Mouse (Mus musculus): ENCODE results near the gene Cd276. TPM values are rescaled to one million over a fixed set of nuclear protein-coding genes. Genes with fewer than 3 reads are reported as not detected.

Cd276 gene
- polyA plus RNA-seq, 1 experiment: 51.1 TPM

DNA sequence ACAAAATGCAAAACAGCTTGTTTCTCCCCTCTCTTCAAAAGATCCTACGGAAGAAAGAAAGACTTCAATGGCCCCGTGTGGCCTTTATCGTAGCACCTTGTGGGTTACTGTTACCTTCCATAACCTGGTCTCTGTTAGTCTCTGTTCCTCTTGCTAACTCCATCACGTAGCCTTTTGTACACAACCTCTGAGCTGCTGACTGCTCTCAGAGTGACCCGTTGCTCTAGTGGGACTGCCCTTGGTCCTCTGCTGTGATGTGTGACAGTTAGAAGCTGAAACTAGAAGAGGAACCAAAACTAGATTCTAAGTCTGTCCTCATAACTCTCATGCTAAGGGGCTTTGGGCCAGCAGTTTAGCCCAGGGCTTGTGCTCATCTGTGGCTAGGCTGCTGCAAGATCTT, 44.8 kb downstream of the Cd276 start:
- H3K4me3 ChIP-seq (ENCODE audit: low read depth, low read length): no peak overlapping the region
- H3K27me3 ChIP-seq (ENCODE audit: control insufficient read depth, insufficient read depth, low read length, poor library complexity, severe bottlenecking): no peaks in the 10 kb centered on the region
- H3K27ac ChIP-seq (ENCODE audit: insufficient read depth, low read length): no peak overlapping the region
- no peak overlapping the region for H3K9ac ChIP-seq (ENCODE audit: low read depth, poor library complexity, severe bottlenecking)
- H3K4me1 ChIP-seq (ENCODE audit: control insufficient read depth, insufficient read depth, low read length): no peaks in the 10 kb centered on the region
- H3K36me3 ChIP-seq (ENCODE audit: control insufficient read depth, insufficient read depth, low read length, poor library complexity, severe bottlenecking): no peaks in the 10 kb centered on the region
- H3K9me3 ChIP-seq (replicated peaks; ENCODE audit: control insufficient read depth, insufficient read depth, low read length, poor library complexity, severe bottlenecking): no peaks in the 10 kb centered on the region
- TF ChIP-seq CTCF (IDR thresholded peaks at IDR 0.05; ENCODE audit: low read depth, low read length) (no peak), EP300 (IDR thresholded peaks at IDR 0.05; ENCODE audit: insufficient read depth, low read depth, low read length) (no peak), POLR2A (IDR thresholded peaks at IDR 0.05; ENCODE audit: insufficient read depth, low read length) (no peak)

- H3K9ac ChIP-seq (ENCODE audit: low read depth, poor library complexity, severe bottlenecking): no peak overlapping the region
- H3K4me3 ChIP-seq (ENCODE audit: low read depth, low read length): no peak overlapping the region
- H3K4me1 ChIP-seq (ENCODE audit: control insufficient read depth, insufficient read depth, low read length): no peaks in the 10 kb centered on the region
- TF ChIP-seq POLR2A (IDR thresholded peaks at IDR 0.05; ENCODE audit: insufficient read depth, low read length) (no peak), EP300 (IDR thresholded peaks at IDR 0.05; ENCODE audit: insufficient read depth, low read depth, low read length) (no peak), CTCF (IDR thresholded peaks at IDR 0.05; ENCODE audit: low read depth, low read length) (no peak)
- H3K27me3 ChIP-seq (ENCODE audit: control insufficient read depth, insufficient read depth, low read length, poor library complexity, severe bottlenecking): no peaks in the 10 kb centered on the region
- H3K9me3 ChIP-seq (replicated peaks; ENCODE audit: control insufficient read depth, insufficient read depth, low read length, poor library complexity, severe bottlenecking): no peaks in the 10 kb centered on the region
- H3K36me3 ChIP-seq (ENCODE audit: control insufficient read depth, insufficient read depth, low read length, poor library complexity, severe bottlenecking): no peaks in the 10 kb centered on the region
- H3K27ac ChIP-seq (ENCODE audit: insufficient read depth, low read length): no peak overlapping the region
Measured at GRCm38 (mm10) chr9:58507216-58508005, 47.8 kb downstream of the Cd276 start.

- no peak overlapping the region for H3K9ac ChIP-seq (ENCODE audit: low read depth, poor library complexity, severe bottlenecking)
- H3K4me3 ChIP-seq (ENCODE audit: low read depth, low read length): no peak overlapping the region
- H3K36me3 ChIP-seq (ENCODE audit: control insufficient read depth, insufficient read depth, low read length, poor library complexity, severe bottlenecking): no peaks in the 10 kb centered on the region
- H3K27ac ChIP-seq (ENCODE audit: insufficient read depth, low read length): no peak overlapping the region
- H3K4me1 ChIP-seq (ENCODE audit: control insufficient read depth, insufficient read depth, low read length): no peaks in the 10 kb centered on the region
- no peaks in the 10 kb centered on the region for H3K9me3 ChIP-seq (replicated peaks; ENCODE audit: control insufficient read depth, insufficient read depth, low read length, poor library complexity, severe bottlenecking)
- no peak for TF ChIP-seq EP300 (IDR thresholded peaks at IDR 0.05; ENCODE audit: insufficient read depth, low read depth, low read length)
- no peak for TF ChIP-seq POLR2A (IDR thresholded peaks at IDR 0.05; ENCODE audit: insufficient read depth, low read length)
- TF ChIP-seq CTCF (IDR thresholded peaks at IDR 0.05; ENCODE audit: low read depth, low read length): no peak
- no peaks in the 10 kb centered on the region for H3K27me3 ChIP-seq (ENCODE audit: control insufficient read depth, insufficient read depth, low read length, poor library complexity, severe bottlenecking)
Measured at GRCm38 (mm10) chr9:58500946-58501345, 54.3 kb downstream of the Cd276 start.

DNA sequence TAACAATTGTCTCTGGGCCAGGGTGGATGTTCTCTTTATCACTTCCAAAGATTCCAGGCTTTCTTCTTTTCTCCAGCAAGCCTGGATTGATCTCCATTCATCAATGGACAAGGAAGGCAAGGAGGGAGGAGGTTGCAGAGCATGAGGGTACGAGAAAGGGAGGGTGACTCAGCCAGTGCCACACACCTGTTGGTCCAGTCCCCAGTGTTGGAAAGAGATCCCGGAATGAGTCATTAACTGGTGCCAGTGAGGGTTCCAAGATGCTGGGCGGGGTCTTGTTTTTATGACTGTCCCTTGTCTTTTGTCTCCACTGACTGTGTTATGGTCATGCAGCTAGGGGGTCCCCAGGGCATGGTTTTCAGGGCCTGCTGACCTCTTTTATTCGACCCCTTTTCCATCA, 57.3 kb downstream of the Cd276 start:
- no peaks in the 10 kb centered on the region for H3K9me3 ChIP-seq (replicated peaks; ENCODE audit: control insufficient read depth, insufficient read depth, low read length, poor library complexity, severe bottlenecking)
- no peak overlapping the region for H3K27ac ChIP-seq (ENCODE audit: insufficient read depth, low read length)
- no peak for TF ChIP-seq CTCF (IDR thresholded peaks at IDR 0.05; ENCODE audit: low read depth, low read length)
- TF ChIP-seq POLR2A (IDR thresholded peaks at IDR 0.05; ENCODE audit: insufficient read depth, low read length): no peak
- no peak for TF ChIP-seq EP300 (IDR thresholded peaks at IDR 0.05; ENCODE audit: insufficient read depth, low read depth, low read length)
- no peak overlapping the region for H3K4me3 ChIP-seq (ENCODE audit: low read depth, low read length)
- no peaks in the 10 kb centered on the region for H3K36me3 ChIP-seq (ENCODE audit: control insufficient read depth, insufficient read depth, low read length, poor library complexity, severe bottlenecking)
- H3K27me3 ChIP-seq (ENCODE audit: control insufficient read depth, insufficient read depth, low read length, poor library complexity, severe bottlenecking): no peaks in the 10 kb centered on the region
- no peaks in the 10 kb centered on the region for H3K4me1 ChIP-seq (ENCODE audit: control insufficient read depth, insufficient read depth, low read length)
- H3K9ac ChIP-seq (ENCODE audit: low read depth, poor library complexity, severe bottlenecking): no peak overlapping the region

GRCm38 (mm10) chr9:58496470-58497182, 58.6 kb downstream of the Cd276 start:
- Histone ChIP-seq H3K36me3 (ENCODE audit: control insufficient read depth, insufficient read depth, low read length, poor library complexity, severe bottlenecking) (no peaks in the 10 kb centered on the region), H3K9me3 (replicated peaks; ENCODE audit: control insufficient read depth, insufficient read depth, low read length, poor library complexity, severe bottlenecking) (no peaks in the 10 kb centered on the region), H3K4me3 (ENCODE audit: low read depth, low read length) (no peak overlapping the region), H3K9ac (ENCODE audit: low read depth, poor library complexity, severe bottlenecking) (no peak overlapping the region), H3K27me3 (ENCODE audit: control insufficient read depth, insufficient read depth, low read length, poor library complexity, severe bottlenecking) (no peaks in the 10 kb centered on the region), H3K27ac (ENCODE audit: insufficient read depth, low read length) (no peak overlapping the region), H3K4me1 (ENCODE audit: control insufficient read depth, insufficient read depth, low read length) (no peaks in the 10 kb centered on the region)
- no peak for TF ChIP-seq EP300 (IDR thresholded peaks at IDR 0.05; ENCODE audit: insufficient read depth, low read depth, low read length)
- no peak for TF ChIP-seq CTCF (IDR thresholded peaks at IDR 0.05; ENCODE audit: low read depth, low read length)
- no peak for TF ChIP-seq POLR2A (IDR thresholded peaks at IDR 0.05; ENCODE audit: insufficient read depth, low read length)

- TF ChIP-seq CTCF (IDR thresholded peaks at IDR 0.05; ENCODE audit: low read depth, low read length) (peak; percentile 10), EP300 (IDR thresholded peaks at IDR 0.05; ENCODE audit: insufficient read depth, low read depth, low read length) (no peak)
- no peaks in the 10 kb centered on the region for H3K36me3 ChIP-seq (ENCODE audit: control insufficient read depth, insufficient read depth, low read length, poor library complexity, severe bottlenecking)
- H3K4me3 ChIP-seq (ENCODE audit: low read depth, low read length): no peak overlapping the region
- H3K27ac ChIP-seq (ENCODE audit: insufficient read depth, low read length): no peak overlapping the region
- no peaks in the 10 kb centered on the region for H3K4me1 ChIP-seq (ENCODE audit: control insufficient read depth, insufficient read depth, low read length)
- no peak overlapping the region for H3K9ac ChIP-seq (ENCODE audit: low read depth, poor library complexity, severe bottlenecking)
- H3K27me3 ChIP-seq (ENCODE audit: control insufficient read depth, insufficient read depth, low read length, poor library complexity, severe bottlenecking): no peaks in the 10 kb centered on the region
- no peaks in the 10 kb centered on the region for H3K9me3 ChIP-seq (replicated peaks; ENCODE audit: control insufficient read depth, insufficient read depth, low read length, poor library complexity, severe bottlenecking)
Measured at GRCm38 (mm10) chr9:58495035-58495434, 60.2 kb downstream of the Cd276 start.

Measured in ES-Bruce4 (cell line).